Mouse (Mus musculus) hindbrain, embryonic 16.5 days (tissue): ENCODE measurements around the gene Cdh18. TPM values are rescaled to one million over a fixed set of nuclear protein-coding genes. Genes with fewer than 3 reads are reported as not detected.
"Not testable (repeated sequence)": the region's sequence is repeated elsewhere in the genome, so short reads cannot be mapped to it uniquely, and the experiment has no call there.

ENCODE experiments used
- ATAC-seq: fragments of 200-750 bp; cut with Nextera tagmentation; 2 replicates; pipeline ENCODE4 v1.8.0; 2017; ENCODE audit warnings: moderate TSS enrichment, moderate library complexity
- H3K27ac ChIP-seq: fragments of 300-500 bp; sonication (generic); 2 replicates; pipeline ENCODE4 v1.5.1; 2014; ENCODE audit warnings: low read depth, mild to moderate bottlenecking, control low read depth, low read length, moderate library complexity
- H3K27me3 ChIP-seq: fragments of 300-500 bp; sonication (generic); replicated peaks from 2 replicates; pipeline ENCODE4 v1.6.1; 2014; ENCODE audit warnings: low read length; ENCODE audit not compliant: control insufficient read depth, insufficient read depth
- H3K36me3 ChIP-seq: fragments of 300-500 bp; sonication (generic); 2 replicates; pipeline ENCODE4 v1.6.1; 2014; ENCODE audit warnings: mild to moderate bottlenecking, low read length, moderate library complexity, mixed read lengths; ENCODE audit not compliant: control insufficient read depth, insufficient read depth
- H3K4me1 ChIP-seq: fragments of 300-500 bp; sonication (generic); 2 replicates; pipeline ENCODE4 v1.6.1; 2014; ENCODE audit warnings: low read depth, low read length; ENCODE audit not compliant: control insufficient read depth, insufficient read depth
- H3K4me2 ChIP-seq: fragments of 300-500 bp; sonication (generic); 2 replicates; pipeline ENCODE4 v1.6.1; 2014; ENCODE audit warnings: mild to moderate bottlenecking, low read length, control low read depth, moderate library complexity
- H3K4me3 ChIP-seq: fragments of 300-500 bp; sonication (generic); 2 replicates; pipeline ENCODE4 v1.5.1; 2014; ENCODE audit warnings: mild to moderate bottlenecking, low read length, control low read depth, moderate library complexity
- H3K9ac ChIP-seq: fragments of 300-500 bp; sonication (generic); 2 replicates; pipeline ENCODE4 v1.6.1; 2014; ENCODE audit warnings: low read depth, mild to moderate bottlenecking, control low read depth, low read length, moderate library complexity
- H3K9me3 ChIP-seq: fragments of 300-500 bp; sonication (generic); 2 replicates; pipeline ENCODE4 v1.6.1; 2014; ENCODE audit warnings: mild to moderate bottlenecking, low read length, moderate library complexity; ENCODE audit not compliant: control insufficient read depth
- WGBS: fragments of 180-500 bp; shearing (Covaris S2); extraction: QIAGEN DNeasy Blood & Tissue Kit; methylation state at CpG from one replicate; pipeline ENCODE4 v1.1.7; 2014; 5-methylcytosine and 5-hydroxymethylcytosine counted together
- polyA plus RNA-seq: library from polyadenylated mRNA; unstranded; fragments of >200 nt; fragmentation: Nextera tagmentation; extraction: Ambion mirVana; gene quantifications from 2 replicates; pipeline ENCODE4 v1.2.1, GENCODE M21; 2015

The Cdh18 gene
- polyA plus RNA-seq, 1 experiment from 2014 or later, result 13.2 TPM

DNA sequence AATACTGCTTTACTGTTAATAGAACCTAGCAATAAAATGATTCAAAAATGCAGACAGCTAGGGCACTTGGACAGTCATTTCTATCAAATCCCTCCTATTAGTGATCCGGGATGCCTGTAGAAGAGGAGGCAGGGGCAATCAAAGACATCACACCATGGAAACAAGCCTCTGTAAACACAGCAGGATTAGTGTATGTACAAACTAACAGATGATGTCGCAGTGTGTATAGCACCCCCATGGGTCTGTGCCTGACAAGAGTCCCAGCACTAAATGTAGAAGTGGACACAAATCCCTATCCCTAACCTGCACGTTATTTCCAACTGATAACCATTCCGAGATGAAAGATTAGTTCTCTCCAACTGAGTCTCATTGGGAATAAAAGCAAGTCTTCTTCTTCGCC is 547.8 kb downstream of the Cdh18 start:
- no peak overlapping the region for H3K9ac ChIP-seq
- 84% methylated on average over 5 of the region's 5 CpGs for WGBS

DNA sequence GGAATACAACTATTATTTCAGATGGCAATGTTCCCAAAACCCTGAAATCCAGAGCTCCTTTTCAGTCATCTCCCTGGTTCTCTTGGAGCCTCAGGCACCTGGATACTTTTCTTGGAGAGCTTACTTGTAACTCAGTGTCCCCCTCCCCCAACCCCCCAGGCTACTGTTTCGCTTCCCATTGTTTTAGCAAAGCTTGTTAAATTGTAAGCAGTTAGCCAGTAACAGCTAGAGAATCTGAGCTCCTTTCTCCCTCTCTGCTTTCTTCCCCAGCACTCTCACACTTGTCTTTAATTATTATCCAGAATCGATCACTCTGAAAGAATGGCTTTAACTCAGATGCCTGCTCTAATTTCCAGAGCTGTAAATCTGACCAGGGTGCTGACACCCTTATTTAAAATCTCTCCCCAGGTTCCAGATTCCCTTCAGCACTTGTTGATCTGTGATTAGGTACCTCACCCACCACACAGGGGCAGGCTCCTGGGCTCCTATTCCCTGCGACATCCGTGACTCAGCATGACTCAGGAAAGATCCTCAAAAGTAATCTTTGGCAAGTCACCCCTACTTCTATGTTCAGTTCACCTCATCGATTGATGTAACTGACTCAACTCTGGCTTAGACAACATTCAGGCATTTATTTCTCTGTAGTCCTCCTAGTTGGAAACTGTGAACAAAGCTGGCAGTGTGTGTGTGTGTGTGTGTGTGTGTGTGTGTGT is 556.0 kb downstream of the Cdh18 start:
- Histone ChIP-seq H3K4me2 (no peak overlapping the region), H3K27ac (no peak overlapping the region), H3K27me3 (no peaks in the 10 kb centered on the region), H3K36me3 (no peaks in the 10 kb centered on the region), H3K4me3 (no peak overlapping the region), H3K4me1 (no peaks in the 10 kb centered on the region), H3K9ac (no peak overlapping the region), H3K9me3 (no peaks in the 10 kb centered on the region)
- WGBS, result 29% methylated on average over 5 of the region's 5 CpGs
- no peak for ATAC-seq

More for the DNA sequence above, 547.8 kb downstream of the Cdh18 start:
- Histone ChIP-seq H3K27me3 (no peaks in the 10 kb centered on the region), H3K36me3 (no peaks in the 10 kb centered on the region), H3K4me3 (no peak overlapping the region), H3K9me3 (no peaks in the 10 kb centered on the region), H3K4me1 (no peaks in the 10 kb centered on the region), H3K27ac (no peak overlapping the region), H3K4me2 (no peak overlapping the region)
- no peak for ATAC-seq

DNA sequence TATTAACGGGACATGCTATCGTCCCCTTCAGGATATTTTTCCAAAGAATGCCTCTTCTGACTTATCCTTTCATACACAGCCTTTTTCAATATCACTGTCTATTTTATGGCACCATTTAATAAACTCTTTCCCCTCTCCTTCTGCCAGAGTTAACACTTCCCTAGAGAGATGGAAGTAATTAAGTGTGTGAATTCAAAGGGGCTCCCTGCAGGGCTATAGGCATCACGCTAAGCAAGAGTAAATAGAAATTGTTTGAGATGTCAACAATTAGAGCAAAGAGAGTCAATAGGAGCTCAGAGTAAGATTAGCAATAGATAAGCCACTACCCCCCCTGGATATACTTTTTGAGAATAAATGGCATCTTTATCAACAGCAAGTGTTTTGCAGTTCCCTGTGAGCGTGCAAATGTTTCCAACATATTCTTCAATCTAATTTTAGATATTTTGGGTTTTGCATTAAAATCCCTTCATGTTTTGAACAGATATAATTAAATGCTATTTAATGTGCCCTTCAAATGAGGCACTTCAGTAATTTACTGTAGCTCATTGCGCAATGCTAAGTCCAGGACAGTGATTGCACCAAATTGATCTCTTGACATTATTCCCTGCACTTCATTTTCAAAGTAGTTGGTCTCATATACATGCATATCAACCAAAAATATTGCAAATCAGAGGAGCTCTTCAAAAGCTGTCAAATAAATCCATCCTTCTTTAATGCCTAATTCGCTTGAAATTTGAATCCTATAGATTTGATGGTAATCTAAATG is 586.3 kb downstream of the Cdh18 start:
- Histone ChIP-seq H3K4me3 (no peak overlapping the region), H3K27ac (no peak overlapping the region), H3K36me3 (no peaks in the 10 kb centered on the region), H3K4me2 (no peak overlapping the region), H3K27me3 (no peaks in the 10 kb centered on the region), H3K9ac (no peak overlapping the region), H3K4me1 (no peaks in the 10 kb centered on the region), H3K9me3 (no peaks in the 10 kb centered on the region)
- 47% methylated on average over 6 of the region's 6 CpGs for WGBS
- peak; percentile 54; the same call in 1 of the 2 replicates for ATAC-seq

- Histone ChIP-seq H3K9me3 (no peaks in the 10 kb centered on the region), H3K27me3 (no peaks in the 10 kb centered on the region), H3K36me3 (no peaks in the 10 kb centered on the region), H3K9ac (no peak overlapping the region), H3K4me1 (no peaks in the 10 kb centered on the region), H3K27ac (no peak overlapping the region), H3K4me3 (no peak overlapping the region), H3K4me2 (no peak overlapping the region)
- 84% methylated on average over 3 of the region's 3 CpGs for WGBS
- no peak for ATAC-seq
Observed at GRCm38 (mm10) chr15:23136971-23137370, 588.1 kb downstream of the Cdh18 start.

DNA sequence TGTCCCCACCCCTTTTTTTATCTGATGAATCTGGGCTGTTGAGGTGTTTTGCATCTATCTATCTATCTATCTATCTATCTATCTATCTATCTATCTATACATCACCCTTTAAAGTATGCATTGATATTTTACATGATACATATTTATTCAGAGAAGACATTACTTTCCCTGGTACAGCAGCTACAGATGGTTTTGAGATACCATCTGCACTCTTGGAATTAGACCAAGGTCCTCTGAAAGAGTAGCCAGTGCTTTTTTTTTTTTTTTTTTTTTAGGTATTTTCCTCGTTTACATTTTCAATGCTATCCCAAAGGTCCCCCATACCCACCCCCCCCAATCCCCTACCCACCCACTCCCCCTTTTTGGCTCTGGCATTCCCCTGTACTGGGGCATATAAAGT is 594.1 kb downstream of the Cdh18 start:
- H3K4me2 ChIP-seq, ATAC-seq, H3K9ac ChIP-seq, H3K27ac ChIP-seq, H3K4me1 ChIP-seq, H3K27me3 ChIP-seq, H3K9me3 ChIP-seq, H3K36me3 ChIP-seq, H3K4me3 ChIP-seq: not testable (repeated sequence)
- no CpG with 5 or more reads among the region's 1 CpGs for WGBS

- Histone ChIP-seq H3K36me3 (no peaks in the 10 kb centered on the region), H3K9me3 (no peaks in the 10 kb centered on the region), H3K27ac (no peak overlapping the region), H3K4me2 (no peak overlapping the region), H3K27me3 (no peaks in the 10 kb centered on the region), H3K4me3 (no peak overlapping the region), H3K4me1 (no peaks in the 10 kb centered on the region), H3K9ac (no peak overlapping the region)
- 89% methylated on average over 2 of the region's 2 CpGs for WGBS
- no peak for ATAC-seq
Observed at GRCm38 (mm10) chr15:23155883-23156282, 607.1 kb downstream of the Cdh18 start.

DNA sequence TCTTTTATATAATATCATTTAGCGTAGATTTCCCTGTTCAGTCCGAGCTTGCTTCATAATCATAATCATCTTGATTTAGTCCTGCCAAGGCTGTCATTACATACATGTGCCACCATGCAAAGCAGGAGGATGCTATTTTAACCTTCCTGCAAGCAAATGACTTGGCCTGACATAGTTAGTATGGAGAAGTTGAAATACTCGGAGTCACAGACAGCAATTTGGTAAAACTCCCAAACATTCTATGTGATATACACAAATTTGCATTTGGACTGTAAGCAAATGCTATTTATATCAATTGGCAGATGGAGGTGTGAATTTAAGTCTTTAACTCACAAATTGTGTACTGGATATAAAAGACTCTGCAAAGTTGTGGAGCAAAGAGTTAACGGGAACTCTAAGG is 616.0 kb downstream of the Cdh18 start:
- Histone ChIP-seq H3K4me3 (no peak overlapping the region), H3K27ac (no peak overlapping the region), H3K4me1 (no peaks in the 10 kb centered on the region), H3K27me3 (no peaks in the 10 kb centered on the region), H3K9ac (no peak overlapping the region), H3K4me2 (no peak overlapping the region), H3K9me3 (no peaks in the 10 kb centered on the region), H3K36me3 (no peaks in the 10 kb centered on the region)
- no peak for ATAC-seq
- 92% methylated on average over 4 of the region's 4 CpGs for WGBS

- H3K9ac ChIP-seq, result no peak overlapping the region
- no peaks in the 10 kb centered on the region for H3K4me1 ChIP-seq
- H3K4me3 ChIP-seq, result no peak overlapping the region
- H3K9me3 ChIP-seq, result no peaks in the 10 kb centered on the region
- H3K27me3 ChIP-seq, result no peaks in the 10 kb centered on the region
- ATAC-seq, result peak; percentile 37; the same call in 1 of the 2 replicates
- WGBS, result 55% methylated on average over 5 of the region's 5 CpGs
- H3K4me2 ChIP-seq, result no peak overlapping the region
- no peak overlapping the region for H3K27ac ChIP-seq
- H3K36me3 ChIP-seq, result no peaks in the 10 kb centered on the region
Observed at GRCm38 (mm10) chr15:23174623-23175022, 625.8 kb downstream of the Cdh18 start.

GRCm38 (mm10) chr15:23212068-23212467 is 663.2 kb downstream of the Cdh18 start:
- no peaks in the 10 kb centered on the region for H3K4me1 ChIP-seq
- H3K9ac ChIP-seq, result no peak overlapping the region
- no peak for ATAC-seq
- no peak overlapping the region for H3K27ac ChIP-seq
- H3K4me2 ChIP-seq, result no peak overlapping the region
- H3K4me3 ChIP-seq, result no peak overlapping the region
- 91% methylated on average over 3 of the region's 3 CpGs for WGBS
- no peaks in the 10 kb centered on the region for H3K27me3 ChIP-seq
- no peaks in the 10 kb centered on the region for H3K36me3 ChIP-seq
- H3K9me3 ChIP-seq, result no peaks in the 10 kb centered on the region
